ENCODE assay signal across 21 mouse cellular contexts in the genomic region with DNA sequence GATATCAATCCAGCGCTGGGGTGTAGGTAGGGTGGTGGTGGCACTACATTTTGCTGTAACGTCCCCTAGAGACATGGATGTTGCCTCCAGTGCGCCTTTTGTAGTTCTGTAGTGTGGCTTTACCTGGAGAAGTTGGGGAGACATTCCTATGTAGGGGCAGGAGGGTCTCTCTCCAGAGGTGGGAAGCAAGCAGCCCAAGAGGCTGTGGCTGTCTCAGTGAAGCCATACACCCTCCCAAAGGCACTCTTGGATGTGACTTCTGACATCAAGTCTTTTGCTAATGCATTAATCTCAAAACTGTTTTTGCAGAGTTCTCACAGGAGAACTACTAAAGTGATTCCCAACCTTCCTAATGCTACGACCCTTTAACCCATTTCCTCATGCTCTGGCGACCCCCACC. TPM values are rescaled to one million over a fixed set of nuclear protein-coding genes. Genes with fewer than 3 reads are reported as not detected.
DNase-seq lines count a peak whose midpoint lies in the region; ATAC-seq lines count a peak whose summit lies in the region.
"Had no signal": no experiment of that assay in that cellular context is flagged by ENCODE, and none has a peak within 500 bp of the region (broad histone marks: within the 10 kb centered on the region; RNA-seq: fewer than 3 reads in every experiment).

No protein-coding gene starts in this region.

- no peak overlapping the region for H3K4me3 ChIP-seq in forebrain, embryonic 11.5 days (ENCODE audit: low read depth, low read length)
- H3K4me3 ChIP-seq in forebrain, embryonic 13.5 days: no peak overlapping the region
- no peak overlapping the region for H3K4me3 ChIP-seq in kidney, embryonic 16.5 days (ENCODE audit: low read length)
- H3K4me3 ChIP-seq in kidney, embryonic 14.5 days (ENCODE audit: low read length): no peak overlapping the region
- H3K4me3 ChIP-seq in lung, embryonic 16.5 days (ENCODE audit: low read length): no peak overlapping the region
- H3K4me3 ChIP-seq: embryonic facial prominence, embryonic 15.5 days; hindbrain, embryonic 10.5 days; intestine, embryonic 15.5 days; limb, embryonic 15.5 days; midbrain, embryonic 15.5 days; neural tube, embryonic 12.5 days had no signal

- DNase-seq in forebrain, embryonic 11.5 days (ENCODE audit: low spot score): peak; percentile 42
- no peak for DNase-seq in lung, adult 18-20 months
- DNase-seq in left cerebral cortex, adult 8-10 months (ENCODE audit: low spot score in 2 of 2): no peak
- DNase-seq: cerebellum, adult 18-20 months; cerebellum, postnatal 14 days; gastrocnemius, postnatal 25 days; lung, postnatal 36 days; right cerebral cortex, postnatal 14 days had no signal

- ATAC-seq in forebrain, embryonic 11.5 days (replicated peaks; ENCODE audit: low FRiP score): no peak
- no peak for ATAC-seq in forebrain, embryonic 13.5 days
- ATAC-seq in kidney, embryonic 16.5 days (ENCODE audit: low FRiP score, low TSS enrichment): no peak
- no peak for ATAC-seq in kidney, embryonic 14.5 days (ENCODE audit: low FRiP score, low TSS enrichment)
- no peak for ATAC-seq in lung, embryonic 16.5 days (ENCODE audit: low read depth)
- ATAC-seq: forebrain, embryonic 16.5 days; hindbrain, embryonic 16.5 days; intestine, embryonic 15.5 days; midbrain, embryonic 15.5 days had no signal

- no peaks in the 10 kb centered on the region; the same call in 1 of the 2 replicates for H3K27me3 ChIP-seq in forebrain, embryonic 11.5 days (ENCODE audit: control insufficient read depth, insufficient read depth, low read length)
- peaks cover 14% of the 10 kb centered on the region for H3K27me3 ChIP-seq in forebrain, embryonic 13.5 days
- no peaks in the 10 kb centered on the region for H3K27me3 ChIP-seq in kidney, embryonic 16.5 days (ENCODE audit: insufficient read depth, low read length)
- H3K27me3 ChIP-seq in kidney, embryonic 14.5 days (ENCODE audit: control insufficient read depth, insufficient read depth, low read length): no peaks in the 10 kb centered on the region
- no peaks in the 10 kb centered on the region for H3K27me3 ChIP-seq in lung, embryonic 16.5 days (ENCODE audit: control insufficient read depth, insufficient read depth, low read depth, low read length)
- H3K27me3 ChIP-seq: embryonic facial prominence, embryonic 15.5 days; intestine, embryonic 15.5 days; limb, embryonic 15.5 days had no signal

- H3K36me3 ChIP-seq in forebrain, embryonic 11.5 days (ENCODE audit: control insufficient read depth, insufficient read depth, low read length): no peaks in the 10 kb centered on the region
- no peaks in the 10 kb centered on the region for H3K36me3 ChIP-seq in forebrain, embryonic 13.5 days (ENCODE audit: poor library complexity, severe bottlenecking)
- no peaks in the 10 kb centered on the region for H3K36me3 ChIP-seq in kidney, embryonic 16.5 days (ENCODE audit: insufficient read depth, low read length)
- H3K36me3 ChIP-seq in kidney, embryonic 14.5 days (ENCODE audit: control insufficient read depth, insufficient read depth, low read length): no peaks in the 10 kb centered on the region
- no peaks in the 10 kb centered on the region for H3K36me3 ChIP-seq in lung, embryonic 16.5 days (ENCODE audit: control insufficient read depth, insufficient read depth, low read length)
- H3K36me3 ChIP-seq: embryonic facial prominence, embryonic 15.5 days; hindbrain, embryonic 10.5 days; intestine, embryonic 15.5 days; limb, embryonic 15.5 days; midbrain, embryonic 15.5 days; neural tube, embryonic 12.5 days had no signal

- H3K9ac ChIP-seq in forebrain, embryonic 11.5 days (ENCODE audit: low read length): no peak overlapping the region
- H3K9ac ChIP-seq in forebrain, embryonic 13.5 days: no peak overlapping the region
- peak overlapping the region; percentile 40; the same call in 1 of the 2 replicates for H3K9ac ChIP-seq in kidney, embryonic 16.5 days (replicated peaks; ENCODE audit: low read length)
- no peak overlapping the region for H3K9ac ChIP-seq in kidney, embryonic 14.5 days (ENCODE audit: low read depth, low read length)
- H3K9ac ChIP-seq in lung, embryonic 16.5 days (ENCODE audit: low read length): no peak overlapping the region
- H3K9ac ChIP-seq: embryonic facial prominence, embryonic 15.5 days; intestine, embryonic 15.5 days; limb, embryonic 15.5 days; liver, embryonic 14.5 days; midbrain, embryonic 15.5 days; neural tube, embryonic 12.5 days had no signal

- H3K9me3 ChIP-seq in forebrain, embryonic 11.5 days (ENCODE audit: control insufficient read depth, low read length): no peaks in the 10 kb centered on the region
- no peaks in the 10 kb centered on the region for H3K9me3 ChIP-seq in forebrain, embryonic 13.5 days (replicated peaks)
- H3K9me3 ChIP-seq in kidney, embryonic 16.5 days (ENCODE audit: low read length): no peaks in the 10 kb centered on the region
- H3K9me3 ChIP-seq in kidney, embryonic 14.5 days (ENCODE audit: control insufficient read depth, low read length): no peaks in the 10 kb centered on the region
- no peaks in the 10 kb centered on the region for H3K9me3 ChIP-seq in lung, embryonic 16.5 days (ENCODE audit: control insufficient read depth, low read length)
- H3K9me3 ChIP-seq: embryonic facial prominence, embryonic 15.5 days; hindbrain, embryonic 10.5 days; intestine, embryonic 15.5 days; limb, embryonic 15.5 days; midbrain, embryonic 15.5 days; neural tube, embryonic 12.5 days had no signal

- WGBS in forebrain, embryonic 11.5 days: 89% methylated on average over 5 of the region's 5 CpGs
- WGBS in forebrain, embryonic 13.5 days: 92% methylated on average over 5 of the region's 5 CpGs
- 76% methylated on average over 5 of the region's 5 CpGs for whole genome bisulfite sequencing in kidney, embryonic 16.5 days
- WGBS in kidney, embryonic 14.5 days: 70% methylated on average over 5 of the region's 5 CpGs
- WGBS in lung, embryonic 16.5 days: 66% methylated on average over 5 of the region's 5 CpGs

- H3K4me1 ChIP-seq in forebrain, embryonic 11.5 days (replicated peaks; ENCODE audit: control insufficient read depth, insufficient read depth, low read length): peaks cover 5% of the 10 kb centered on the region; the same call in 1 of the 2 replicates
- peaks cover 22% of the 10 kb centered on the region for H3K4me1 ChIP-seq in forebrain, embryonic 13.5 days
- peaks cover 68% of the 10 kb centered on the region for H3K4me1 ChIP-seq in kidney, embryonic 16.5 days (ENCODE audit: insufficient read depth, low read length)
- peaks cover 51% of the 10 kb centered on the region for H3K4me1 ChIP-seq in kidney, embryonic 14.5 days (ENCODE audit: control insufficient read depth, insufficient read depth, low read length)
- peaks cover 46% of the 10 kb centered on the region for H3K4me1 ChIP-seq in lung, embryonic 16.5 days (replicated peaks; ENCODE audit: control insufficient read depth, insufficient read depth, low read length)

- H3K4me2 ChIP-seq in forebrain, embryonic 11.5 days (ENCODE audit: low read depth, low read length, severe bottlenecking): no peak overlapping the region
- H3K4me2 ChIP-seq in forebrain, embryonic 13.5 days: no peak overlapping the region
- peak overlapping the region; percentile 76 for H3K4me2 ChIP-seq in kidney, embryonic 16.5 days (replicated peaks; ENCODE audit: low read depth, low read length)
- H3K4me2 ChIP-seq in kidney, embryonic 14.5 days (replicated peaks; ENCODE audit: low read depth, low read length): no peak overlapping the region; the same call in 1 of the 2 replicates
- H3K4me2 ChIP-seq in lung, embryonic 16.5 days (ENCODE audit: low read depth, low read length): peak overlapping the region; percentile 26; the same call in 1 of the 2 replicates
- H3K4me2 ChIP-seq: embryonic facial prominence, embryonic 15.5 days; limb, embryonic 15.5 days; midbrain, embryonic 15.5 days had no signal

- H3K27ac ChIP-seq in forebrain, embryonic 11.5 days (ENCODE audit: low read depth, low read length): no peak overlapping the region
- no peak overlapping the region for H3K27ac ChIP-seq in forebrain, embryonic 13.5 days
- H3K27ac ChIP-seq in kidney, embryonic 16.5 days (ENCODE audit: low read length): no peak overlapping the region
- H3K27ac ChIP-seq in kidney, embryonic 14.5 days (ENCODE audit: low read depth, low read length): no peak overlapping the region
- no peak overlapping the region for H3K27ac ChIP-seq in lung, embryonic 16.5 days (ENCODE audit: low read length)
- H3K27ac ChIP-seq: embryonic facial prominence, embryonic 15.5 days; hindbrain, embryonic 10.5 days; intestine, embryonic 15.5 days; limb, embryonic 15.5 days; liver, embryonic 14.5 days; midbrain, embryonic 15.5 days; neural tube, embryonic 12.5 days had no signal

RNA-seq across cellular contexts. Expression of gene Dock1, which starts 2.7 kb away (rescaled TPM):
- 24.5 and 26.5 TPM in 2 replicates for polyA plus RNA-seq in forebrain, embryonic 11.5 days (2014; fragmentation: Nextera tagmentation; extraction: Ambion mirVana)
- polyA plus RNA-seq in forebrain, embryonic 13.5 days (2015; fragmentation: Nextera tagmentation; extraction: Ambion mirVana): 11.6 and 11.8 TPM in 2 replicates
- polyA plus RNA-seq in kidney, embryonic 16.5 days (2015; fragmentation: Nextera tagmentation; extraction: Ambion mirVana): 41.4 and 48.4 TPM in 2 replicates
- 32.0 and 60.6 TPM in 2 replicates for polyA plus RNA-seq in kidney, embryonic 14.5 days (2014; fragmentation: Nextera tagmentation; extraction: Ambion mirVana)
- 40.0 and 44.5 TPM in 2 replicates for polyA plus RNA-seq in lung, embryonic 16.5 days (2015; fragmentation: Nextera tagmentation; extraction: Ambion mirVana)
- total RNA-seq in left cerebral cortex, adult 8-10 months (2022): 10 to 100 TPM; 25.9 to 27.8 (median 27.2) TPM

Comparison
In these comparisons a context has a peak if more than half of its experiments do, and no peak if none do; other contexts are left out.
1. H3K4me2 ChIP-seq: peak in kidney, embryonic 16.5 days (single experiment) and lung, embryonic 16.5 days (single experiment); none in forebrain, embryonic 11.5 days (single experiment), forebrain, embryonic 13.5 days (single experiment) and kidney, embryonic 14.5 days (single experiment).